Mouse (Mus musculus) G1E (cell line): ENCODE results near the gene Olfr64. TPM values are rescaled to one million over a fixed set of nuclear protein-coding genes. Genes with fewer than 3 reads are reported as not detected.

ENCODE experiments used
- ATAC-seq: 2 replicates; pipeline ENCODE4 v1.8.0; 2016; ENCODE audit warnings: mild to moderate bottlenecking; ENCODE audit not compliant: insufficient number of reproducible peaks, poor library complexity, low FRiP score, severe bottlenecking; ENCODE audit errors: extremely low read depth
- DNase-seq: peaks from one replicate; pipeline ENCODE4 v3.0.0; 2012; ENCODE audit warnings: low spot score
- H3K27me3 ChIP-seq: 2 replicates; pipeline ENCODE4 v1.6.1; 2012; ENCODE audit warnings: mild to moderate bottlenecking, low read length, inconsistent platforms; ENCODE audit not compliant: insufficient read depth
- H3K36me3 ChIP-seq: replicated peaks from 2 replicates; pipeline ENCODE3; 2012; ENCODE audit warnings: mild to moderate bottlenecking, inconsistent platforms
- H3K4me1 ChIP-seq: 2 replicates; pipeline ENCODE4 v1.6.1; 2012; ENCODE audit warnings: low read depth, low read length, inconsistent platforms, mixed read lengths; ENCODE audit not compliant: insufficient read depth
- H3K4me3 ChIP-seq: 2 replicates; pipeline ENCODE4 v1.5.1; 2012; ENCODE audit warnings: low read depth, mild to moderate bottlenecking, inconsistent platforms, low read length, moderate library complexity, mixed read lengths
- H3K9me3 ChIP-seq: replicated peaks from 2 replicates; pipeline ENCODE4 v1.6.1; 2012; ENCODE audit warnings: inconsistent platforms
- CTCF ChIP-seq: IDR thresholded peaks from 2 replicates; pipeline ENCODE4 v1.5.1; 2012; ENCODE audit warnings: low read depth, low read length, inconsistent platforms, mixed read lengths
- GATA1 ChIP-seq: IDR thresholded peaks from 2 replicates; pipeline ENCODE4 v1.6.1; 2012; ENCODE audit warnings: borderline replicate concordance, low read length, inconsistent platforms, mixed read lengths
- GATA2 ChIP-seq: IDR thresholded peaks from 2 replicates; pipeline ENCODE4 v1.6.1; 2012; ENCODE audit warnings: low read depth, low read length, inconsistent platforms, borderline replicate concordance
- POLR2AphosphoS5 ChIP-seq: IDR thresholded peaks from 2 replicates; pipeline ENCODE4 v1.6.1; 2012; ENCODE audit warnings: low read depth, low read length, inconsistent platforms; ENCODE audit not compliant: insufficient replicate concordance
- TAL1 ChIP-seq: conservative IDR thresholded peaks from 2 replicates; pipeline ENCODE4 v1.6.1; 2012; ENCODE audit warnings: low read depth, low read length, inconsistent platforms, mixed read lengths
- polyA plus RNA-seq: library from polyadenylated mRNA; stranded (reverse); fragments of >175 nt; gene quantifications from 2 replicates; pipeline ENCODE4 v1.2.3, GENCODE M21; 2012
- total RNA-seq, 2 experiments: library from RNA; stranded (forward) in 1 of 2; stranded (reverse) in 1 of 2; fragments of 200-1000 nt in 1 of 2; fragments of >200 nt in 1 of 2; fragmentation: Nextera tagmentation in 1 of 2; gene quantifications; 2 replicates each; pipeline ENCODE4 v1.2.3; 2014 to 2017

The Olfr64 gene
- total and polyA plus RNA-seq, 3 experiments = 0.05 TPM; not detected in 2

DNA sequence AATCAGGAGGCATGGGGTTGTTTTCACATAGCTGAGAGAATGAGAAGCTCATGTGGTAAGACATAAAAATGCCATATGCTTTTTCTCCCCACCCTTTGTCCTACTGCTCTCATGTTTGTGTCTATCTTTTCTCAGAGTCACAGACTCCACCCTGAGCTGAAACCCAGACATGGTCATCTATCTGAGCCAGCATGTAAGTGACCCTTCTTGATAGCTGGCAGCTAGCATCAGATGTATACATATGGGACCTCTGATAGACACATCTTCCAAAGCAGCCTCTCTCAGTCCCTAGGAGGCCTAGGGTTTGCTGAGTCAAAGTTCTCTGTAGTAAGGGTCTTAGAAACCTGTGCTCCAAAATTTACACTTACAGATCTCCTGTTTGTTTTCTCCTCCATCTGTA lies 28.6 kb downstream of the Olfr64 start:
- no peaks in the 10 kb centered on the region for H3K36me3 ChIP-seq
- peak; percentile 15 for DNase-seq
- TF ChIP-seq GATA1 (no peak), TAL1 (peak; percentile 58), CTCF (no peak), GATA2 (no peak)
- H3K4me3 ChIP-seq = no peak overlapping the region
- no peaks in the 10 kb centered on the region for H3K27me3 ChIP-seq
- peaks cover 48% of the 10 kb centered on the region for H3K4me1 ChIP-seq
- H3K9me3 ChIP-seq = no peaks in the 10 kb centered on the region
- ATAC-seq = peak; percentile 59

DNA sequence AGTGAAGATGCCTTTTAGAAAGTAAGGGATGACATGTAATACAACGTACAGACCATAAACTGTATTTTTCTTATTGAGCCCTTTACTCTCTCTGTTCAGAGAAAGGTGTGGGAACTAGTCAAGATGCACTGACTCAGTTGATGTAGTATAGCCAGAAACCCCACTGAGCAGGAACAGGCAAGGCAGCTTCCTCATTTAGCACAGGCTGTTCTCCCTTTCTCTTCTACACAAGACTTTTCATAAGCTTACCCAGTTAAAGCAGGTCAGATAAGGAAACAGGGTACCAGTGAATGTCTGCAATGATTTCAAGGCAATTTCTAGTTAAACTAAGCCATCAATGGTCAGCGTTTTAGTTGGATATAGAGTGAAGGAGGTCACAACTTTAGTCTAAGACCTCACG lies 32.8 kb downstream of the Olfr64 start:
- no peak overlapping the region for H3K4me3 ChIP-seq
- H3K27me3 ChIP-seq = no peaks in the 10 kb centered on the region
- no peak for ATAC-seq
- DNase-seq = no peak
- no peak for TF ChIP-seq CTCF
- no peak for TF ChIP-seq TAL1
- TF ChIP-seq GATA1 = no peak
- no peak for TF ChIP-seq GATA2
- TF ChIP-seq POLR2AphosphoS5 = no peak
- H3K9me3 ChIP-seq = no peaks in the 10 kb centered on the region
- no peaks in the 10 kb centered on the region for H3K36me3 ChIP-seq
- peaks cover 51% of the 10 kb centered on the region for H3K4me1 ChIP-seq

GRCm38 (mm10) chr7:103860855-103861254 lies 33.4 kb downstream of the Olfr64 start:
- DNase-seq (peak; percentile 40), ATAC-seq (peak; percentile 83)
- Histone ChIP-seq H3K27me3 (no peaks in the 10 kb centered on the region), H3K36me3 (no peaks in the 10 kb centered on the region), H3K4me1 (peaks cover 45% of the 10 kb centered on the region), H3K9me3 (no peaks in the 10 kb centered on the region), H3K4me3 (no peak overlapping the region)
- TF ChIP-seq GATA2 (no peak), TAL1 (peak; percentile 36; the same call in 1 of the 2 replicates)

DNA sequence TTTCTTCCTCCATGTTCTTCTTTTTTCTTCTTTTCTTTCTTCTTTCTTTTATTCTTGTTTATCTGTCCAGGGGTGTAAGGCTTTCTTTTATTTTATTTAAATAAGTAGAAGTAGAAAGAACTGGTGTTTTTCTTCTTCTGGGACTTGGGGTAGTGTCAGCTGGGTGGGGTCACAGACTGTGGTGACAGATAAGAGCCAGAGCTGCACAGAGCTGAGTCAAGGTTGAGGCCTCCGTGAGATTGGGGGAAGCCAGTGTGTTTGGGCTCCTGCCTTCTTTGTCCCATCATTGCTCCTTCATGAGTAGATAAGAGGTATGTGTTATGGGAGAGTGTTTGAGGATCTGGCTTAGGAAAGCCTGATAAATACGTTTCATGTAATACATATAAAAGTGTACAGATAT lies 35.2 kb downstream of the Olfr64 start:
- no peak overlapping the region; the same call in 1 of the 2 replicates for H3K4me3 ChIP-seq
- peaks cover 44% of the 10 kb centered on the region for H3K4me1 ChIP-seq
- ATAC-seq (peak; percentile 81), DNase-seq (peak; percentile 47)
- H3K27me3 ChIP-seq = no peaks in the 10 kb centered on the region
- TF ChIP-seq POLR2AphosphoS5 (no peak), CTCF (no peak), TAL1 (peak; percentile 67; the same call in 1 of the 2 replicates), GATA1 (no peak), GATA2 (no peak)
- no peaks in the 10 kb centered on the region for H3K36me3 ChIP-seq
- H3K9me3 ChIP-seq = no peaks in the 10 kb centered on the region

DNA sequence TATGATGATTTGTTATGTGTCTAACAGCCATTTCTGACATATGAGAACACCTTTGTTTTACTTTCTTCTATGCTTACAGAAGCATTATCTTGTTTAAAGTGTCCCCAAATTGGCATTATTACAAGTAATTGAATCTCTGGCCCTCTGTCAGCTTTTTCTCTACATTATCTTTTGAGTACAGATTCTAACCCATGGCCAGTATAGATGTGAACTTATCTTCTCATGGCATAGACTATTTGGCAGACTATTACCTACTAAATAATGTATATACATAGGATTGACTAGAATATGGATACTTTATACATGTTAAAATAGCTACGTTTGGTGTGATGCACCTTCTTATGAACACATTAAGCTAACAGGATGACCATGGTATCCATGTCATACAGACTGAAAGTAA lies 39.6 kb downstream of the Olfr64 start:
- DNase-seq = no peak

DNA sequence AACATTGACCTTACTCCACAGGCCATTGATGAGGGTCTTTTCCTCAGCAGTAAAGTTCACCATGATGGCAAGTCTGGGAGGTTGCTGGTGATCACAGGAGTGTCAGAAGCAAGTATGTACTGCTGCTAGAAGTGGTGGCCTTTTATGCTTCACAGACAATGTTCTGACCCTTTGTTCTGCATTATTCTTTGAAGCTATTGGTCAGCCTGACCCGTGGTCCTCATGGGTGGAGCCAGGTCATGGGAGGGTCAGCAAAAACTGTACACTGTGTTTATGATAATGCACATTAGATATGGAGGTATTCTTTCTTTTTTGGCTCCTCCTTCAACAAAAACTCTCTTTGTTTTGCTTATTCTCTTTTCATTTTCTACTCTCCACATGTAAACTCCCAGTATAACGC lies 41.2 kb downstream of the Olfr64 start, which contains the start of gene Hbb-y:
Gene Hbb-y, minus strand, starts transcription at position 127 of the 400 bp plus-strand sequence.
- DNase-seq (no peak), ATAC-seq (no peak)
- Histone ChIP-seq H3K36me3 (no peaks in the 10 kb centered on the region), H3K4me1 (peaks cover 21% of the 10 kb centered on the region), H3K4me3 (no peak within 1 kb of the TSS), H3K9me3 (no peaks in the 10 kb centered on the region), H3K27me3 (no peaks in the 10 kb centered on the region)
- TF ChIP-seq GATA1 (no peak), CTCF (no peak), TAL1 (no peak), GATA2 (no peak), POLR2AphosphoS5 (no peak)

More for the DNA sequence above, 39.6 kb downstream of the Olfr64 start:
- no peak for ATAC-seq
- H3K4me1 ChIP-seq = peaks cover 30% of the 10 kb centered on the region
- H3K4me3 ChIP-seq = no peak overlapping the region
- no peak for TF ChIP-seq GATA1
- TF ChIP-seq POLR2AphosphoS5 = no peak
- TF ChIP-seq TAL1 = no peak
- no peaks in the 10 kb centered on the region for H3K36me3 ChIP-seq
- H3K27me3 ChIP-seq = no peaks in the 10 kb centered on the region
- no peaks in the 10 kb centered on the region for H3K9me3 ChIP-seq
